Mouse (Mus musculus) heart, postnatal 0 days (tissue): ENCODE measurements at regions not wholly inside any gene's neighbourhood (a gene's known extent, or its start where the extent isn't known, plus 50 kb on each side); places are given as distances from the start of the nearest gene placed in this dataset.

Experiments
- CTCF ChIP-seq: IDR thresholded peaks from 2 replicates; pipeline ENCODE4 v1.5.1; 2016; ENCODE audit warnings: antibody characterized with exemption, control low read depth, low read depth
- EP300 ChIP-seq: IDR thresholded peaks from 2 replicates; pipeline ENCODE4 v1.6.1; 2016; ENCODE audit warnings: antibody characterized with exemption, low read depth

DNA sequence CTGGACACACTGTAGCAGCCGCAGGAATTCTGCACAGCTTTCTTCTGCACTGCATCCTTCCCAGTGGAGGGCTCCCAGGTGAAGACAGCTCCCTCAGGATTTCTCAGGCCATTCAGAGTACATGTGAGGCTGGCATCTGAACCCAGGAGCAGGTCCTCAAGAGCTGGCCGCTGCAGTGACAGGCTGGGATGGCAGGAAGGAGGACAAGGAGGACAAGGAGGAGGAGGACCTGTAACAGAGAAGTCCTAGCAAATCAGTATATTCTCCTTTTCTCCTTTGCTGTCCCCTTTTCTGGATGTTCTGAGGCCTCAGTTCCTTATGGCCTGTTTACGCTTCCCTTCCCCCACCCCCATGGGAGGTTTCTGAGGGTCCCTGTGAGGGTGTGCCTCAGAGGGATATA, 73.7 kb downstream of the Tmem121 start:
- TF ChIP-seq CTCF (no peak), EP300 (no peak)
